Mouse (Mus musculus) left cerebral cortex, adult 11 months (tissue): ENCODE results near the gene Dock1.
A peak's percentile ranks its signal among the peaks of the same experiment; 100 is the strongest.

Source experiments
- DNase-seq: peaks from one replicate; pipeline ENCODE4 v3.0.0; 2022; ENCODE audit warnings: low spot score

Dock1 gene

DNA sequence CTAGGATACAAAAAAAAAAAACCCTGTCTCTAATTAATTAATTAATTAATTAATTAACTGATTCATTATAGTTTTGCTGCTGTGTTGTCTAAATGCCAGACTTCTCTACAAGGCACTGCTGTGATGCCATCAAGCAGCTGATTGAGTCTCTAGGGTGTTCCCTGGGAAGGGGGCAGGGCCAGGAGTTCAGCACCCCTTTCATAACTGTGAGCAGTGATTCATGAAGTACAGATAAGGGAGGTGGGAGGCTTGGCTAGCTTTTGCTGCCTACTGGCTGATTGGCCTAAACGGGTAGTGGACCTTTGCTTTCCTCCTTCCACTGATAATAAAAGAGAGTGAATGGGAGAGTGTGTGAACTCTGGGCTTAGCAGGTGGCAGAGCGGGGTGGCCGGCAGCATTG is 389.1 kb downstream of the Dock1 start:
- DNase-seq = no peak

DNA sequence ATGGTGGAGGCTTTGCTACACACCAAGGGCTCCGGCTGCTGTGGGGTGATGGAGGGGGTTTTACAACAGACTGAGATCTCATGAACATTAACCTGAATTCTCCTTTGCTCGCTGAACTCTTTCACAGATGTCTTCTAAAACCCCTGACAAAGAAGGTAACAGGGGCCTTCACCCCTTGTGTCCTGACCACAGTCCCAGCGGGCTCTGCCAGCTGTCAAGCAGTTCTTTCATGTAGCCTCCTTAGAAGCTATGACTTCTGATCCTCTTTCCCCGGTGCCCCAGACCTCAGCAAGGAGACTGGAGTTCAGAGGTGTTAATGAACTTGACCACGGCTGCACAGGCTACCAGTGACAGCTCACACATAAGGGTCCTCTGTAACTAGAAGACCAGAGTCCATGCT is 393.4 kb downstream of the Dock1 start:
- no peak for DNase-seq

DNA sequence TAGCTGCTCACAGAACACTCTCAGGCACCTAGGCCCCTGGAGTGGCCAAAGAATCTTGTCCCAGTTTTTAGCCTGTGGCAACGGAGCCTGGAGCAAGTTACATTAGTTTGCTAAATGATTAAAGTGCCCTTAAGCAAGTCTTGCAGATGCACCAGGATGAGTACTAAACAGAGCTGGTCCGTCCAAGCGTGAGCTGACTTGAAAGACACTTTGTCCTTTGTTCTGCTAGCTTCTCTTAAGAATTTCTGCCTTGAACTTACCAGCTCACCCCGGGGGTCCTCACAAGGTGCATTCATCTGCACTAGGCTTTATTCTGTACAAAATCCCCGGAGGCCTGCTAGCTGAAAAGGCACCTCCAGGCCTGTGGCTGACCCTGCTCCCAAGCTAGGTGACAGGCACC is 394.8 kb downstream of the Dock1 start:
- DNase-seq = no peak

DNA sequence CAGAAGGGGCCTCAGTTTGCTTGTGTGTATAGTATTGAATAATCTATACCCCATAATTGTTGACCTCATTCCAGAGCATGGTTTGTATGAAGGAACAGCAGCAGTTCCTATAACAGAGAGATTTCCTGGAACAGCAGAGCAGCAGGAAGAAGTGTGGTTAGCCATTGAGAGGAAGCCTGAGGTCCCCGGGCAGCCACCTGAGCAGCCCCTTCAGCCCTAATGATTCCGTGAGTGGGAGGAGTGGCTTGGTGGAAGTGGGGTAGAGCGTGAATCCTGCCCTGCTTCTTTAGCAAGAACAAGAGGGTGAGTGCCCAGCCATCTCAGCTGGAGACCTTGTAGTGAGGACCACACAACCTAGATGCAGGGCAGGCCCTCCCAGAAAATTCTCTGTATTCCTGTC is 398.4 kb downstream of the Dock1 start:
- no peak for DNase-seq

DNA sequence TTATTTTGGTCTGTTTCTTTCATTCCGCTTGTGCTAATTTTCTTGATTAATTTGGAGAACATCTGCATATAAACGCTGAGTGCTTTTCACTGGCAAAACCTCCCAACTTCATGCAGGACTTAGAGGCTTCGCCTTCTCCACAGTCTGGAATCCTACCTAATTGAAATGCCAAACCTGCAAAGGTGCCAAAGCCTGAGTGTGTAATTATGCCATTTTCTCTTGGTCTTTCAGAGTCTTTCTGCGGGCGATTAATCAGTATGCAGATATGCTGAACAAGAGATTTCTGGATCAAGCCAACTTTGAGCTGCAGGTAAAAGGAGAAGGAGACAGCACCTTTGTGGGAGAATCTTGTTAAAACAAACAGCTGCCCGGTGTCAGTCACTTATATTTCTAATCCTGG is 406.4 kb downstream of the Dock1 start:
- no peak for DNase-seq

DNA sequence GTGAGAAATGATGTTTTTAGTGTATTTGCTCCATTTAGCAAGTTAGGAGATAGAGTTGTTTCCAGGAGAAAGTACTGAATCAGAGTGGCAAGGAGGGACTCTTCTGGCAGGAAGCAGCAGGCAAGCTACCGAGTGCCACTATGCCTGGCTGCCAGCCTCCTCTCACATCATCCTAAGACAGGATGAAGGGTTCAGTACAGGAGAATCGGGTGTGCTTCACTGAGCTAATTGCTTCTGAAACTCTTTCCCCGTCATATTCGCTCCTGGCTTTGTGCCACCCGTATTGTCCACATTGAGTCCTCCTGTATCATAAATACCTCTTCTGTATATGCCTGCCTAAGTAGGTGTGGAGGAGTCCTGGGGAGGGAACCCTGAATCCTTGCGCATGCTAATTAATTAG is 406.9 kb downstream of the Dock1 start:
- DNase-seq = no peak

DNA sequence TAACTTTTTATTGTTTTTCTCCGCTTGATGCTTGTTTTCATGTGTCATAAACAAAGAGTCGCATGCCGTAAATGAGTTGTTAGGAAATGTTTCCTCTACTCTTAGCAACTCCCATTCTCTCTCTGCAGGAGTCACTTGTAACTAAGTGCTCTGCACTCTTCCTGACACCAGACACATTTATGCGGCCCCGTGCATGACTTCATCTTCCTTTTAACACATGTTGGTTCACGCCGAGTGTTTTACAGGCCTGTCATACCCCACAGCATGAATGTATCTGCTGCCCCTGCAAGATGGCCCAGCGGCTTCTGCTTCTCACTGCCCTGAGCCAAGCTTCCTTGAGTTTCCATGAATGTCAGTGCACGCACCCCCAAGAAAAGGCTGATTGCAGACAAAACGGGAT is 407.4 kb downstream of the Dock1 start:
- DNase-seq = no peak

DNA sequence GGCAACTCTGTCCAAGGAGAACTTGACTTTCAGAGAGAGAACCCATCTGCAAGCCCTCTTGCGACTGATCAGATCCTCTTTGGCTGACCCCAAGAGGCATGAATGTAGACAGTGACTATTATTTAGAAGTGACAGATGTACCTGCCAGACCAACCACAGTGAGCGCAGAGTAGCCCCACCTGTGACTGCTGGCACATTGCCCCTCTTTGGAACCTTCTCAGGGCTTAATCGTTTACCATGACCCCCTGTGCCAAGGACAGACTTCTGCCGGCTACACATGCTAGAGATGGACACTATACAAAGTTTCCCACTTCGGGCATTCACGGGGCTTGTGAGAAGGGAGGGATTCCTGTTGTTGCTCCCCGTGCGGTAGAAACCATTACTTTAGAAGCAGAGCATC is 413.0 kb downstream of the Dock1 start:
- DNase-seq = no peak

DNA sequence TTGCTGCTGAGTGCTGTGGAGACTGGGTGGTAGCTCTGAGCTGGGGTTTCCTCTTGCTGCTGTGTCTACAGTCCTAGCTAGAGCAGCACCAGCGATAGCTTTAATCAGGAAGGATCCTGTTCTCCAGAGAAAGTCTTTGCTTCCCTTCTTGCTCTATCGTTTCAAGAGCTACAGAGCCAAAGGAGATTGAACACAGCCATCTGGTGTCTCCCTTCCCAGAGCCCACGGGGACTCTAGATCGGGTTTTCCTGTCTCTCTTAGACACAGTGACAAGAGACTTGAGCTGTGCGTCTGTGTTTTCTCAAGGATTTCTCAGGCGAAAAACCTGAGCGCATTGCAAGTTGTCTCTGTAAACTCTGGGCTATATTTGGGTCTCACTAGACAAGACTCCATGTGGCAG is 413.6 kb downstream of the Dock1 start:
- DNase-seq = no peak

DNA sequence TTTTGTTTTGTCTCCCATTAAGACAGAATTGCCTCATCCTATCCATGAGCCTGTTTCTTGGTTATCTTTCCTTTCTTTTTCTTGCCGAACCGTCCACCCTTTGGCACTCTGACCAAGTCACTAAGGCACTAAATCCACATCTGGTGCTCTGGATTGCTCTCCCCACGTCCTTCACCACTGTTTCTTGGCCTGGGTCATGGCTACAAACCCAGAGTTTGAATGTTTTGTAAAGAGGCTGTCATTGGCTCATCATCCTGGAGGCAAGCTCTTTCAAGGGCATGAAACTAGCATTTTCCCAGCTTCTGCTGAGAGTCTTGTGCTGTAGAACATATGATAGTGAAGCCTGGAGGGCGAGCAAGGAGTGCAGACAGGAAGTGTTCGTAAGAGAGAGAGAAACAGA is 416.1 kb downstream of the Dock1 start:
- no peak for DNase-seq

DNA sequence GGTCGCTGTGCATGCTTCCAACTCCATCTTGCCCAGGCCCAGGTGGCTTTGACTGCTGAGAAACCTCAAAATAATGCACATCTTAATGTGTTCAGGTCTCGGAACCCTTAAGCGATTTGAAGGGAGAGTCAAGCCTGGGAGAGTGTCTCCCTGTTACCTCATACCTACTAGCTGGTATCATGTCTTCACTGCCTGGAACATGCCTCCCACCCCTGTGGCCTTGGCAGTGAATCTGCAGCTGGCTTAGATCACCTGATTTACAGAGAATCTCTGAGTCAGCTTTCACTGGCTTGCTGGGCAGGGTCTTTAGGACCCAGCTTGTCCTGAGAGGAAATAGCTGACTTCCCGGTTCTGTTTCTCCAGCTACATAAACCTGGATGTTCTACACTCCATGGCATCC is 419.2 kb downstream of the Dock1 start:
- DNase-seq = no peak

DNA sequence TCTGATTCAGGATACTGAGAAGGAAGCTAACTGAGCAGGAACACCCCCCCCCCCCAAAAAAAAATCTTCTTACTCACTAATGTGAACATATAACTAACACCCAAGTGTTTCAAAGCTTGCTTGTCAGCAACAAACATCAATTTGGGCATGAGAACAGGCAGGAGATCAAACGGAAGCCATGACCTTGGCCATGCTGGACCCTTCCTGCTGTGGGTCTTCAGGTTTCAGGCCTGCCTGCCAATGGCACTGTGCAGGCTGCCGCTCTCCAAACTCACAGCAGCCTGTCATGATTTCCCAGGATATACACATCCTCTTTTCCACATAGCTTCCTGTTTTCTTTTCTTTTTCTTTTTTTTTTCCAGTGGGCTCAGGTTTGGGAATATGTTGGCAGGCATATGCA is 423.4 kb downstream of the Dock1 start:
- no peak for DNase-seq

DNA sequence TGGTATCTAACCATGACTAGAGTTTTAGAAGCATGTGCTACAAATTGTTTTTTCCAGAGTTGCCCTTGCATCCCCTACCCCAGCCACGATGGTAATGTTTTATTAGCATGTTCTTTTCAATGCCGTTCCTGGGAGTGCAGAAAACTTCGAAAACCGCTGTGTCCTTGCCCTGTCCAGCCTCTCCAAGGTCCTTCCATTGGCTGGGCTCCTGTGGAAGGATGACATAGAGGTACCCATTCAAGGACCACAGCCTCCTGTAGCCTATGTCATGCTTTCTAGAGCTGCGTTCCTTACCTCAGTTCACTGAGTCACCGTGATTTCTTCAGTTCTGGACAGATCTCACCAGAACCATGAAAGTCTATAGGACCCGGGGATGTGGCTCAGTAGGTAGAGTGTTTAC is 431.5 kb downstream of the Dock1 start:
- no peak for DNase-seq

DNA sequence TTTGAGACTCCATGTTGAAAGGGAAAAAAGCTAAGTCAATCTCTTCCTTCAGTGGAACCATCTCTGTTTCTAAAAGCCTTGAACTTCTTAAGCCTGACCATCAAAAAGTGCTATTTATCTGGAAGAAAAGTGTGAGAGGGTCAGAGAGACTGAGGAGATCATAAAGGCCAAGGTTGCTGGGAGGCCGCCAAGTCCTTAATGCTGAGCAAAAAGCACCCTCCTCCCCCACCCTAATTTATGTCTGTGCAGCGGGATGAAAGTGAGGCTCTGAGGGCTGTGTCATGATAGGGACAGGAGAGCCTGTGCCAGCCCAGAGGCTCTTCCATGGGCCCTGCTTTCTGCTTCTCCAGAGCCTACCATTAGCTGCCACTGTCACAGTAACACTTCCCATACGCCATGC is 436.1 kb downstream of the Dock1 start:
- no peak for DNase-seq

DNA sequence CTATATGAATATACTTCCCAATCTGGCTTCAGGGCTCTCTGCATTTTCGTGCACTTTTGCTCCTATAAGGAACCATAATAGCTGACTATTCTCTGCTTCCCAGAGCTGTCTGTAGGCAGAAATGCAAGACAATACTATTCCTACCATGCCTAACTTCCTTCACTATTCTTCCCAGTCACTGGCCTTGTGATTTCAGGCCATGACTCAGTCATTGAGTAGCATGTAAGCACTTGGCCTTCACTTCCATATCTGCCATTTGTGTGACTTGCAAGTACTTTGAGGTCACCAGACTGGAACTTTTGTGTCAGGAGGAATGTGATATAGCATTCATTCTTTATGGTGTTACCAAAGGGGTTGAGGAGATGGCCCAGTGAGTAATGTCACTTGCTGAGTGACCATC is 439.9 kb downstream of the Dock1 start:
- DNase-seq = no peak

DNA sequence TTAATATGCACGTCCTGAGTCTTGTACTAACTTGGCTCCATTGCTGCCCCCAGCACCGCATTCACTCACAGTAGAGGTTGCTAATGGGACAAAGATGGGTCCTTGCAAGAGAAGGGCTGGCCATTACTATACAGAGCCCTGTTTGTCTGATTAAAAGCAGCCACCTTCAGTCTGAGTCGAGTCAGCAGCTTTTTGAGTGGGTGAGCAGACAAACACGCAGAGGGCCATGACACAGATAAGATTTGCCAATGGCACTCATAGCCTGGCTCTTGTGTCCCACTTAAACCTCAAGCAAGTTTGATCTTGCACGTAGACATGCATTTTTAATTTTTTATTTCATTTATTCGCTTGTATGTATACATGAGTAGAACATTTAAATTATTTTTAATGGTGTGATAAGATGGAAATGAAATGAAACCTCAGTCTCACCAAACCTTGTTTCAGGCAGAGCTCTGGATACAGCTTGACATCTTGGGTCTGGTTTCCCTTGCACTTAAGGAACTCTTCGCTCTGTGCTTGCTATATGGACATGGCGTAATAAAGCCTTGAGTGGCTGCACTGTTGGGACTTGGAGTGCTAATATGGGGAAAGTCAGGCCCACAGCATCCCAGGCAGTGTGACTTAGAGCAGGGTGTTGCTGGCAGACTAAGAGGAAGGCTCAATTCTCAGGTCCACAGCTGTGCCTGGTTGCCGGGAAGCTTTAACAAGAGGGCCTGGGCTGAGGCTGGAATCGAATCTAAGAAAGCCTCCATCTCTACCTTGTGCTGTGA is 455.0 kb downstream of the Dock1 start:
- no peak for DNase-seq

DNA sequence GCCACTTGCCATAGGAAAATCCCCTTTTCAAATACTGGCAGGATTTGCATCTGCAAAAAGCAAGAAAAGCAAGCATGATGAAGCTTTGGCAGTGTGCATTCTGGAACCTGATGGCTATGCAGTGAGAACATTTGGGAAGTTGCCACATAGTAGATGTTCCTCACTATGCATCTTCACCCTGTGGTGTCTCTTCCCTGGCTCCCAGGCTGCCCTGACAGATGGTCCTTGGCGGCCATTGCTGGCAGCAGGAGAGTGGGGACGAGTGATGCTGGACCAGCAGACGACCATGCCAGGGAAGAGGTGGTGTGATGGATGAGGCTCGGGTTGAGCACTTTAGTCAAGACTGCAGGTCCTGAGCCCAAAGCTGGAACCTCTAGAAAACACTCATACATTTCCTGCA is 462.0 kb downstream of the Dock1 start:
- DNase-seq = no peak

DNA sequence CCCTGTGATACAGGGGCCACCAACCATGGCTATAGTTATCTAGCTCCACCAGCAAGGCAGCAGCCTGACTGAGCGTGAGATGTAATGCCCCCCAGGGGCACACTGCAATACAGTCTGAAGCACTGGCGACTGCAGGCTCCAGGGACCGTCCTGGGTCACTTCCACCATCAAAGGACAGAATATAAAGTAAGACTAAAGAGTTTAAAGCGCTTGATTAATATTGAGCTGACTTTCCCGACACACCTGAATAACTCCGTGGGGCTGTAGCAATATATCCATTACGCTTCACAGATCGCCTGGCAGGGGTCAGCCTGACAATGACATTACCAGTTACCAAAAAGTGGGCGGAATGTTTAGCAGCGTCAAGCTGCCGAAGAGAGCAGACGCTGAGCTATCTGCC is 464.2 kb downstream of the Dock1 start:
- no peak for DNase-seq

DNA sequence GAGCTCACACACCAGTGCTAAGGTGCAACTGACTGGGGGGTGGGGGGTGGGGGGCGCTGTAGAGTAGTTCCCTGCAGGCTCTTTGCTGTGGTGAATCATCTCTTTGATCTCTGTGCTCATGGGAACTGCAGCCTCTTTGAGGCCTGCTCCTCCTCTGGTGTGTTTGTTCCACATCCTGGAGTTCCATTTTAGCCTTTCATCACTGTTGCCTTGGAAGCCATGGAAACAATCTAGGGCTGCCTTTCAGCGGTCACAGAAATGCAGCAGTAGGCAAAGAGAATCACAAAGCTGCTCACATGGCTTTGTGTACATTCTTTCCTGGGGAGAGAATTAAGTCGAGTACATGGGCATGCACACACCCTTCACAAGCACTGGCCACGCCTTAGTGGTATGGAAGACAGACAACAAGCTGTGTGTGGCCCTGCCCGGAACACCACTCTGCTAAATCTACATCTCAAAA is 468.7 kb downstream of the Dock1 start:
- peak; percentile 19 for DNase-seq

DNA sequence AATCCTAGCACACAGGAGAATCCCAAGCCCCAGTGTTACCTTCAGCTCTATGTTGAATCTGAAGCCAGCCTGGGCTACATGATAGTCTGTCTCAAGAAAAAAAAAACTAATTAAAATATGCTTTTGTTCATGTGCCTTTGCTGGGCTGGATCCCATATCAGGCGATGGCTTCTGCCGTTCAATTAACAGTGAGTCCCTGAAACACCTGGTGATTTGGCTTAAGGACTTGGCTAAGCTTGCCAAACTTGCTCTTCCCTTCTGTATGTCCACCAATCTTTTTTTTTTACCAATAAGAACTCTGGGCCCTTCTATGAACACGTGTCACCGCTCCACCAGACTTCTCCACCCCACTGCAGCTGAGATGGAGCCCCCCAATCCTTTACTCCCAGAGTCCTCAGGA is 474.3 kb downstream of the Dock1 start:
- no peak for DNase-seq

DNA sequence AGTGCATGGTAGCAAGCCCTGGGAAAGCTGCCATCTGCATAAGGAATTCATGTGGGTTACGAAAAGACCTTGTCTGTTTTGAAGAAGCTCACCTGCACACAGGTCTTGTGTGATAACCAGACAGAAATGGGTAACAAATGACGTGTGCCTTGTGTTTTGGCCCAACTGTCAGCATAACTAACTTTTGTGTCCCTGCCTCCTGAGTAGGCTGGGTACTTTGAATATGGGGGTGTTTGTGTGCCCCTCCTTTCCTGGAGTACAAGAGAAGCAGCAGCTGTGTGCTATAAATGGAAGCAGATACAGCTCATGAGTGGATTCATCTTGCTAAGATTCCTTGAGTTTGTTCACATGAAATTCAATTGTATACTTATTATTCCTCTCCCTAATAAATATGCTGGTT is 480.5 kb downstream of the Dock1 start:
- peak; percentile 55 for DNase-seq

DNA sequence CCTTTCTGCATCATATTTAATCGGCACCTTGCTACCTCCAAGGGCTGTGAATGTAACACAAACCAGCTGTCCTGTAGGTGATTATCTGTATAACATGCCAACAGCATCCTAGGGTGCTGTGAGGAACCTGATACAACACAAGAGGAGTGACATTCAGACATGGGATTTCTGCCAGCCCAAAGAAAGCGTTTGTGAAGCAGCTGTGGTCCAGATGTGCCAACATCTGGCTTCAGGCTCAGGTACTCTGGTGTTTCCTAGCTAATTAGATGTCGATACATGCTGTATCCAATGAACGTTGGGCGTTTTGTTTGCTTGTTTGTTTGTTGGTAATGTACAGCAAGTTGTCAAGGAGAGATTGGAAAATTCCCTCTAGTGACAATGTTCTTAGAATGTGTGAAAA is 487.1 kb downstream of the Dock1 start:
- no peak for DNase-seq

DNA sequence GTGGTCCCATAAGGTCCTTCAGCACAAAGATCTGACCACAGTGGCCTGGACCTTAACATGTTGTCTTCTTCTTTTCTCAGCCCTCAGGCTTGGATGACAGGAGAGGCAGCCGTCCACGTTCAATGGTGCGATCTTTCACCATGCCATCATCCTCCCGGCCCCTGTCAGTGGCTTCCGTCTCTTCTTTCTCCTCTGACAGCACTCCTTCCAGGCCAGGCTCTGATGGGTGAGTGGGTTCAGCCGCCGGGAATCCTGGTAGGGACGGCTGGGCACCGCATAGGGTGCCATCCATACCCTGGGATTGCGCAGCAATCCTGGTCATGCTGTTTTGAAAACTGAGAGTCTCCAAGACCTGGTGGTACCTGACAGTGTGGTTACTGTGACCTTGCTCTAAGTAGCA is 487.9 kb downstream of the Dock1 start:
- DNase-seq = no peak

DNA sequence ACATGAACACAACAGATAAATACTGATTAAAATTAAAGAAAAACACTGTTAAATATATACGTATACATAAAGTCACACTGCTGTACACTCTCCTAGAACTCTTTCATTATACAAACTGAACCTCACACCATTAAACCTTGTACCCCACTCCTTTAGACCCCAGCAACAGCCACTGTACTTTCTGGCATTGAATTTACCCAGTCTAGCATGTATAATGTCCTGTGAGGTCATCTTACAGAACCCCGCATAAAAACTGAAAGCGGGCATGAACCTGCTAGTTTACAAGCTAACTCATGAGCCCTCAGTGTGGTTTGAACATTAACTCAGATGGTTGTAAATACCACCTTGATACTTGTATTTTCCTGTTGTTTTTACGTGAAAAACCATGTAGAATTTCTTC is 489.2 kb downstream of the Dock1 start:
- no peak for DNase-seq

DNA sequence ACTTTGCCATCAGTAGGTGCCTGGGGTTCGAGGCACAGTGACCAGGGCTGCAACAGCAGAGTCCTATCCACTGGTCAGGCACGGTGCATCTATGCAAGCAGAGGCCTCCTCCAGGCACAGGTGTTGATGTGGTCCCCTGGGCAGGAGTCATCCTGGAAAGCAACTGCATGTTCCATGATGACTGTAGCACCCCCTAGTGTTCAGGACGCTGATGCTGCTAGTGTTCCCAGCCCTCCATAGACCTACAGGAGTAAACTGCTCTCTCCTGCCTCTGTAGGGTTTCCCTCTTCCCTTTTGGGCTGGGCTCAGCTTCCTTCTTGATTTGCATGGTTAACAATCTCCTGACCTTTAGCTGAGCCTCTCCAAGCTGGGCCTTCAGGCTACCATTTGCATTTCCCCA is 494.7 kb downstream of the Dock1 start:
- peak; percentile 48 for DNase-seq
